Mouse (Mus musculus): ENCODE results near the gene Glp2r.

Glp2r gene

GRCm38 (mm10) chr11:67663437-67663836, 107.5 kb downstream of the Glp2r start:
- DNase-seq (ENCODE audit: low spot score in 2 of 2) = no peak

- DNase-seq (ENCODE audit: low spot score in 2 of 2) = no peak
Observed at GRCm38 (mm10) chr11:67661465-67661864, 109.5 kb downstream of the Glp2r start.

- DNase-seq (ENCODE audit: low spot score in 2 of 2) = peak in 1 of 2 experiments; percentile 51
Observed at GRCm38 (mm10) chr11:67657685-67658382, 113.1 kb downstream of the Glp2r start.

- no peak for DNase-seq (ENCODE audit: low spot score in 2 of 2)
Observed at GRCm38 (mm10) chr11:67656811-67657210, 114.1 kb downstream of the Glp2r start.

GRCm38 (mm10) chr11:67656366-67656765, 114.6 kb downstream of the Glp2r start:
- no peak for DNase-seq (ENCODE audit: low spot score in 2 of 2)

- no peak for DNase-seq (ENCODE audit: low spot score in 2 of 2)
Observed at GRCm38 (mm10) chr11:67655236-67655959, 115.6 kb downstream of the Glp2r start.

- DNase-seq (ENCODE audit: low spot score in 2 of 2) = no peak
Observed at GRCm38 (mm10) chr11:67654514-67654913, 116.4 kb downstream of the Glp2r start.

GRCm38 (mm10) chr11:67653521-67654090, 117.3 kb downstream of the Glp2r start:
- no peak for DNase-seq (ENCODE audit: low spot score in 2 of 2)

GRCm38 (mm10) chr11:67652893-67653255, 118.1 kb downstream of the Glp2r start:
- no peak for DNase-seq (ENCODE audit: low spot score in 2 of 2)

- no peak for DNase-seq (ENCODE audit: low spot score in 2 of 2)
Observed at GRCm38 (mm10) chr11:67652194-67652892, 118.6 kb downstream of the Glp2r start.

GRCm38 (mm10) chr11:67651731-67652130, 119.2 kb downstream of the Glp2r start:
- no peak for DNase-seq (ENCODE audit: low spot score in 2 of 2)

- DNase-seq (ENCODE audit: low spot score in 2 of 2) = peak in 1 of 2 experiments; percentile 29
Observed at GRCm38 (mm10) chr11:67649971-67650707, 120.8 kb downstream of the Glp2r start.

GRCm38 (mm10) chr11:67648651-67649407, 122.1 kb downstream of the Glp2r start:
- no peak for DNase-seq (ENCODE audit: low spot score in 2 of 2)

GRCm38 (mm10) chr11:67647745-67648144, 123.2 kb downstream of the Glp2r start:
- DNase-seq (ENCODE audit: low spot score in 2 of 2) = peak; percentile 40 to 64

GRCm38 (mm10) chr11:67644632-67645149, 126.3 kb downstream of the Glp2r start:
- DNase-seq (ENCODE audit: low spot score in 2 of 2) = no peak

GRCm38 (mm10) chr11:67643465-67643864, 127.5 kb downstream of the Glp2r start:
- no peak for DNase-seq (ENCODE audit: low spot score in 2 of 2)

GRCm38 (mm10) chr11:67642835-67643234, 128.1 kb downstream of the Glp2r start:
- no peak for DNase-seq (ENCODE audit: low spot score in 2 of 2)

GRCm38 (mm10) chr11:67642421-67642820, 128.5 kb downstream of the Glp2r start:
- DNase-seq (ENCODE audit: low spot score in 2 of 2) = no peak

GRCm38 (mm10) chr11:67640299-67640698, 130.7 kb downstream of the Glp2r start:
- DNase-seq (ENCODE audit: low spot score in 2 of 2) = no peak

- no peak for DNase-seq (ENCODE audit: low spot score in 2 of 2)
Observed at GRCm38 (mm10) chr11:67638401-67638800, 132.6 kb downstream of the Glp2r start.

All from spleen, postnatal 10 days (tissue).